Mouse (Mus musculus): ENCODE results near the gene Vps8.

Gene Vps8

GRCm38 (mm10) chr16:21478376-21478775 lies 55.5 kb downstream of the Vps8 start:
- no peak for DNase-seq (ENCODE audit: low spot score in 2 of 2)

GRCm38 (mm10) chr16:21483803-21484202 lies 60.9 kb downstream of the Vps8 start:
- no peak for DNase-seq (ENCODE audit: low spot score in 2 of 2)

GRCm38 (mm10) chr16:21485716-21486115 lies 62.8 kb downstream of the Vps8 start:
- DNase-seq (ENCODE audit: low spot score in 2 of 2) = no peak

- DNase-seq (ENCODE audit: low spot score in 2 of 2) = peak; percentile 20 to 64
Observed at GRCm38 (mm10) chr16:21488413-21488812, 65.5 kb downstream of the Vps8 start.

GRCm38 (mm10) chr16:21492346-21492745 lies 69.4 kb downstream of the Vps8 start:
- DNase-seq (ENCODE audit: low spot score in 2 of 2) = no peak

- no peak for DNase-seq (ENCODE audit: low spot score in 2 of 2)
Observed at GRCm38 (mm10) chr16:21492894-21493293, 70.0 kb downstream of the Vps8 start.

GRCm38 (mm10) chr16:21494681-21495080 lies 71.8 kb downstream of the Vps8 start:
- no peak for DNase-seq (ENCODE audit: low spot score in 2 of 2)

GRCm38 (mm10) chr16:21496799-21497198 lies 73.9 kb downstream of the Vps8 start:
- no peak for DNase-seq (ENCODE audit: low spot score in 2 of 2)

- DNase-seq (ENCODE audit: low spot score in 2 of 2) = no peak
Observed at GRCm38 (mm10) chr16:21497627-21498026, 74.7 kb downstream of the Vps8 start.

- no peak for DNase-seq (ENCODE audit: low spot score in 2 of 2)
Observed at GRCm38 (mm10) chr16:21498984-21499383, 76.1 kb downstream of the Vps8 start.

GRCm38 (mm10) chr16:21499656-21500055 lies 76.7 kb downstream of the Vps8 start:
- DNase-seq (ENCODE audit: low spot score in 2 of 2) = no peak

- DNase-seq (ENCODE audit: low spot score in 2 of 2) = no peak
Observed at GRCm38 (mm10) chr16:21518833-21519232, 95.9 kb downstream of the Vps8 start.

- no peak for DNase-seq (ENCODE audit: low spot score in 2 of 2)
Observed at GRCm38 (mm10) chr16:21519785-21520184, 96.9 kb downstream of the Vps8 start.

- no peak for DNase-seq (ENCODE audit: low spot score in 2 of 2)
Observed at GRCm38 (mm10) chr16:21523738-21524137, 100.8 kb downstream of the Vps8 start.

- no peak for DNase-seq (ENCODE audit: low spot score in 2 of 2)
Observed at GRCm38 (mm10) chr16:21525376-21525775, 102.5 kb downstream of the Vps8 start.

- no peak for DNase-seq (ENCODE audit: low spot score in 2 of 2)
Observed at GRCm38 (mm10) chr16:21527271-21528007, 104.5 kb downstream of the Vps8 start.

- no peak for DNase-seq (ENCODE audit: low spot score in 2 of 2)
Observed at GRCm38 (mm10) chr16:21533503-21533902, 110.6 kb downstream of the Vps8 start.

- no peak for DNase-seq (ENCODE audit: low spot score in 2 of 2)
Observed at GRCm38 (mm10) chr16:21536240-21537005, 113.5 kb downstream of the Vps8 start.

GRCm38 (mm10) chr16:21537312-21537711 lies 114.4 kb downstream of the Vps8 start:
- DNase-seq (ENCODE audit: low spot score in 2 of 2) = no peak

GRCm38 (mm10) chr16:21538889-21539288 lies 116.0 kb downstream of the Vps8 start:
- no peak for DNase-seq (ENCODE audit: low spot score in 2 of 2)

- DNase-seq (ENCODE audit: low spot score in 2 of 2) = no peak
Observed at GRCm38 (mm10) chr16:21542559-21542958, 119.6 kb downstream of the Vps8 start.

GRCm38 (mm10) chr16:21547446-21547845 lies 124.5 kb downstream of the Vps8 start:
- no peak for DNase-seq (ENCODE audit: low spot score in 2 of 2)

- no peak for DNase-seq (ENCODE audit: low spot score in 2 of 2)
Observed at GRCm38 (mm10) chr16:21549751-21550150, 126.8 kb downstream of the Vps8 start.
